Mouse (Mus musculus) urinary bladder, postnatal 4 days (tissue): ENCODE results near the gene Atp8a1.
"Not testable (repeated sequence)": the region's sequence is repeated elsewhere in the genome, so short reads cannot be mapped to it uniquely, and the experiment has no call there.

ENCODE experiments used
- DNase-seq, 2 experiments: peaks; one replicate each; pipeline ENCODE4 v3.0.0; 2021 to 2022; ENCODE audit warnings: low spot score in 2 of 2

The Atp8a1 gene

GRCm38 (mm10) chr5:67826935-67827334 lies 20.3 kb downstream of the Atp8a1 start:
- no peak for DNase-seq

GRCm38 (mm10) chr5:67826278-67826677 lies 21.0 kb downstream of the Atp8a1 start:
- DNase-seq = no peak

- DNase-seq = no peak
Measured at GRCm38 (mm10) chr5:67824600-67824999, 22.6 kb downstream of the Atp8a1 start.

GRCm38 (mm10) chr5:67823771-67824170 lies 23.5 kb downstream of the Atp8a1 start:
- no peak for DNase-seq

GRCm38 (mm10) chr5:67822619-67823018 lies 24.6 kb downstream of the Atp8a1 start:
- DNase-seq = no peak

GRCm38 (mm10) chr5:67821987-67822401 lies 25.2 kb downstream of the Atp8a1 start:
- DNase-seq = no peak

- no peak for DNase-seq
Measured at GRCm38 (mm10) chr5:67821185-67821584, 26.0 kb downstream of the Atp8a1 start.

GRCm38 (mm10) chr5:67819451-67819850 lies 27.8 kb downstream of the Atp8a1 start:
- DNase-seq = no peak

GRCm38 (mm10) chr5:67815572-67816325 lies 31.5 kb downstream of the Atp8a1 start:
- no peak for DNase-seq

- not testable (repeated sequence) for DNase-seq
Measured at GRCm38 (mm10) chr5:67815060-67815459, 32.2 kb downstream of the Atp8a1 start.

- DNase-seq = no peak
Measured at GRCm38 (mm10) chr5:67814437-67814965, 32.7 kb downstream of the Atp8a1 start.

GRCm38 (mm10) chr5:67813334-67813733 lies 33.9 kb downstream of the Atp8a1 start:
- DNase-seq = no peak

- DNase-seq = no peak
Measured at GRCm38 (mm10) chr5:67802174-67803030, 44.8 kb downstream of the Atp8a1 start.

GRCm38 (mm10) chr5:67800801-67801200 lies 46.4 kb downstream of the Atp8a1 start:
- no peak for DNase-seq

- DNase-seq = no peak
Measured at GRCm38 (mm10) chr5:67799785-67800184, 47.4 kb downstream of the Atp8a1 start.

GRCm38 (mm10) chr5:67798348-67798747 lies 48.9 kb downstream of the Atp8a1 start:
- no peak for DNase-seq

- DNase-seq = no peak
Measured at GRCm38 (mm10) chr5:67797006-67797958, 50.0 kb downstream of the Atp8a1 start.

- no peak for DNase-seq
Measured at GRCm38 (mm10) chr5:67794129-67794800, 53.0 kb downstream of the Atp8a1 start.

GRCm38 (mm10) chr5:67782775-67783174 lies 64.5 kb downstream of the Atp8a1 start:
- no peak for DNase-seq

GRCm38 (mm10) chr5:67778026-67778425 lies 69.2 kb downstream of the Atp8a1 start:
- DNase-seq = no peak

GRCm38 (mm10) chr5:67774186-67774585 lies 73.0 kb downstream of the Atp8a1 start:
- DNase-seq = no peak
